Mouse (Mus musculus) embryonic stem cell, embryonic (primary cell): ENCODE results near the gene Ackr2.

Experiments
- CTCF ChIA-PET, 4 experiments: fragments of 300-600 bp in 2 of 4; fragments of 350-600 bp in 2 of 4; sonication (Branson Sonifier 250); formaldehyde crosslinking; loops; one replicate each; lab custom pipeline; 2022; ENCODE audit warnings: inconsistent platforms in 2 of 4; lab: Charles Lee
- POLR2A ChIA-PET, 4 experiments: fragments of 300-600 bp in 2 of 4; fragments of 350-600 bp in 2 of 4; sonication (Branson Sonifier 250); formaldehyde crosslinking; loops; one replicate each; lab custom pipeline; 2022; ENCODE audit warnings: antibody characterized with exemption in 4 of 4, inconsistent platforms in 1 of 4; lab: Charles Lee

The Ackr2 gene

DNA sequence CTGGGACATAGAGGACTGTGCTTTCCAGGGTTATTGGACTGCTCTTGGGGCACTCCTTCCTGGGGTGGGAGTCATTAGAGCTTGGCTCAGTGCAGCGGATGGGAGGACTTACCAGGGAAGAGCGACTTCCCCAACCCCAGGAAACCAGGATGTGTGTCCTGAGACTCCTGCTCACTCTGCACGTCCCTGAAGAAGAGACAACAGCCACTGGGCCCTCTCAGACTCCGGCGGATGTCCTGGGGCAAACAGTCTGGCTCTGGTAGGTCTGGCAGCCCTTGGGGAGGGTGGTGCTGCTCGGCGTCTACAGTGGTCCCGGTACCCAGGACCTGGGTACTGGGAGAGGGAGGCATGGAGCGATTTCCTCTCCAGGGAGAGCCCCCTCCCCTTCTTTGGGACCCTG is at the start of gene Ackr2:
Ackr2 (plus strand) TSS at position 111 of the 400 bp plus-strand sequence.
- ChIA-PET POLR2A (no interaction called here), CTCF (interaction anchor here in 3 of 4 experiments (0.6 to 0.7 kb wide), 3 partner anchors 18 to 747 kb away, joined by 3 to 6 read pairs (median 3); no protein-coding TSS in a partner anchor)

DNA sequence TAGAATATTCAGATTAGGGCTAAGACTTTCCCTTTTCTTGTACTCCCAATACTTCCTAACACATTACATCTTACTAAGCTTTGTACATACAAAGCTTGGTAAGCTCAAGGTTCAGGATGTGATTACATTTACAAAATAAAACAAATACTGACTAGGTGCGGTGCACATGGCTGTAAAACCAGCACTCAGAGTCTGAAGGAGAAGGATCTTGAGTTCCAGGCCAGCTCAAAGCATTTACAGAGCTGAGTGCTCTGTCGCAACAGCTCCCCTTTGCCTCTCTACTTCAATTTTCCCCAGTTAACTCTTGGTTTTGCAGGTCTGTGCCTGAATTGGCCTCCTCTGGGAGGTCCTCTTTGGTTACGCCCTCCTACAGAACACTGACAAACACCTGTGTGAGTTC is 43.9 kb upstream of the Ackr2 start:
- ChIA-PET POLR2A (interaction anchor here in 3 of 4 experiments (0.6 to 2.9 kb wide), 8 partner anchors 8 to 1282 kb away, joined by 3 to 9 read pairs (median 4); partner anchors contain the start of genes Nktr (in 1 of the 3) and Ss18l2 (in 1 of the 3)), CTCF (interaction anchor here in 2 of 4 experiments (0.7 to 1.4 kb wide), 4 partner anchors 8 to 27 kb away, joined by 3 to 11 read pairs (median 4); no protein-coding TSS in a partner anchor)

DNA sequence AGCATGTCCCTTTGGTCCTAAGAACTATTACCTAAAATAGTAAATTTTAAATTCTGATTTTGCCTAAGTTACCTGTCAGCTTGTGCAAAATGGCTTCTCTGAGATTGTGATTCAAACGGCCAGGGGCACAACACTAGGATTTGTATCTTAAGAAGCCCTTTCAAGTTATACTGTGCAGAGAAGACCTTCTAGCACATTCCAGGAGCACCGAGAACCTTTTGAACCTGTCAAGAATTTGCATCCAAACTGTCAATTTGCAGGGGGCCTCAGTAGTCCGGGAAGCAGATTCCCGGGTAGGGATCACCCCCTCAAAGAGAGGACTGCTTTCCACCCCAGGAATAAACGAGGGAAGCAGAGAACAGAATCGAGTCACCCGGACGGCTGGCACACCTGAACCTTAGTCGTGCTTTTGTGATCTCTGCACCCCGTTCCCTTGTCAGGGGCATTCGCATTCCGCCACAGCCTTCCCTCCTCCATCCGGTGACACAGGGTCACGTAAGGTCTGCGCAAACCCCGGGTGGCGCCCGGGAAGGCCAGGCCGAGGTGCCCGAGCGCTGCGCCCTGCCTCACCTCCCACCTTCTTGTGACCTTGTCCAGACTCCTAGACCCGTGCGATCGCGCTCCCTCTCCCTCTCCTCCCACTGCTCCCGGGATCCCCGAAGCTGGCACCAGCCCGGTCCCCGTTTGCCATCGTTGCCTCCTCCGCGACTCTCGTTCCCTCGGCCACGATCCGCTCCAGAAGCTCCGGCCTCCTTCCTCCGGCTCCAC is 41.3 kb upstream of the Ackr2 start:
- POLR2A ChIA-PET = interaction anchor here in 3 of 4 experiments (0.6 to 2.9 kb wide), 24 partner anchors 8 to 920 kb away, joined by 3 to 33 read pairs (median 5); partner anchors contain the start of genes Ss18l2 (in 3 of the 3), Ano10 (in 1 of the 3), Lyzl4 (in 1 of the 3) and Nktr (in 1 of the 3)
- CTCF ChIA-PET = interaction anchor here in 1 of 4 experiments (1.1 to 1.6 kb wide), 2 partner anchors 11 to 127 kb away, joined by 3 to 14 read pairs; no protein-coding TSS in a partner anchor

DNA sequence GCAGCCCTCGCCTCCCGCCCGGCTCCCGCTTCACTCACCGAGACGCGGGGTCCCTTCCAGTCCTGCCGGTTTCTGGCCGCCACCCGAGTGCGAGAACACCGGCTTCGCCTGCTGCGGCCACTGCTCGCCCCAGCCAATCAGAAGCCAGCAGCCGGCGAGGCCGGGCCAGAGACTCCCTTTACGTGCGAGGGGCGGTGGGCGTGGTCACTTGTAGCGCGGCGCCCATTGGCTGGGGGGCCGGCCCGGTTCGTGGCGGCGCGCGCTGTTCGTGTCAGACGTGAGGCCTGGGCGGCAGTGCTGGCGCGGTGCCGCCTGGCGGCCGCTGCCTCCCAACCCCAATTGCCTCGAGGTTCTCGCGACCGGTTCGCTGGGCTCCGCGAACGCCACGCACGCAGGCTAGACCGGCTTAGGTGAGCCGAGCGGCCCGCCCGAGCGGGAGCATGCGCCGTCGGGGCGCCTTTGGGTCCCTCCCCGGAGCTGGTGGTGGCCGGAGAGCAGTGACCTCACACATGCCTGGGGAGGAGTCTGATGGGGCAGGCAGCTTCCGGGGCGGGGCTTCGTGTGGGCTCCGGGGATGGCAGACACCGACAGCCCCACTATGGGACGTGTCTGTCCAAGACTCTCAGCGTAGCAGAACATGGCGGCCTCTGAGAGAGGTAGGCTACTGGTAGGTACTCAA is 40.5 kb upstream of the Ackr2 start:
- ChIA-PET POLR2A (interaction anchor here (0.5 to 1.9 kb wide), 51 partner anchors 8 to 1095 kb away, joined by 3 to 33 read pairs (median 4); partner anchors contain the start of genes Ss18l2 (in 3 of the 4), Nktr (in 2 of the 4), Vipr1 (in 2 of the 4) and Ano10 (in 1 of the 4)), CTCF (interaction anchor here in 3 of 4 experiments (0.5 to 1.6 kb wide), 7 partner anchors 11 to 381 kb away, joined by 3 to 14 read pairs (median 3); no protein-coding TSS in a partner anchor)

DNA sequence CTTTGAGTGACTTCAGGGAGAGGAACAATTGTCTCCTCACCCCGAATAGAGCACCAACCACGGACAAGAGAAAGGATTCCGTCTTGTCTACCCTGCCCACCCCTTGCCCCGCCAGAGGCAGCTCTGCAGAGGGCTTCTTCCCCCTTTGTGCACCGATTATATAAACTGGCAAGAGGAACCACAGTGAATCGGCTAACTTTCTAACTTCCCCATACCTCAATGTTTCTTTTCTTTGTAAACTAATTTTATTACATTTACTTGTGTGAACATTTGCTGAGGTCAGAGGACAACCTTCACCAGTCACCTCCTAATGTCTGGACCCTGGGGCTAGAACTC is 40.0 kb upstream of the Ackr2 start, which contains the start of gene Higd1a:
Higd1a (minus strand) TSS at position 210 of the 336 bp plus-strand sequence.
- POLR2A ChIA-PET = interaction anchor here (0.6 to 1.9 kb wide), 46 partner anchors 9 to 1094 kb away, joined by 3 to 33 read pairs (median 4); partner anchors contain the start of genes Ss18l2 (in 3 of the 4), Nktr (in 2 of the 4), Vipr1 (in 2 of the 4) and Ano10 (in 1 of the 4)
- CTCF ChIA-PET = interaction anchor here in 2 of 4 experiments (0.9 to 1.6 kb wide), 4 partner anchors 12 to 381 kb away, joined by 3 to 14 read pairs (median 4); no protein-coding TSS in a partner anchor

DNA sequence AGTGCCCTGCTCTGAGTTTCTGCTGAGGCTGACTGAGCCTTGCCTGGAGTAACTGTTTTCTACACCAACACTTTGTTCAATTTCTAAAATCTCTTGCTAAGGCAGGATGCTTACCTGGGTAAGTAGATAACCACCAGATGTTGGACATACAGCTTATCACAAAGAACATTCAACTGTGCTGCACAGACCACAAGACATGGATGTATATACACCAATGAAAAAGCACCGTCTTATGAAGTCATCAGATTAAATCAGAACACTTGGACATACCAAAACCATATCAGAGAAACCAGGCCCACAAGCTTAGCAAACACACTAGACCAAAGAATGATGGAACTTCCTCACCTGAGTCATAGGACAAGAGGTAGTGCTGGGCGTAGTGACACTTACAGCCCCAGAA is 38.8 kb upstream of the Ackr2 start:
- POLR2A ChIA-PET = interaction anchor here in 1 of 4 experiments (1.4 to 1.5 kb wide), 2 partner anchors 11 to 25 kb away, joined by 3 to 4 read pairs; no protein-coding TSS in a partner anchor
- CTCF ChIA-PET = no interaction called here

DNA sequence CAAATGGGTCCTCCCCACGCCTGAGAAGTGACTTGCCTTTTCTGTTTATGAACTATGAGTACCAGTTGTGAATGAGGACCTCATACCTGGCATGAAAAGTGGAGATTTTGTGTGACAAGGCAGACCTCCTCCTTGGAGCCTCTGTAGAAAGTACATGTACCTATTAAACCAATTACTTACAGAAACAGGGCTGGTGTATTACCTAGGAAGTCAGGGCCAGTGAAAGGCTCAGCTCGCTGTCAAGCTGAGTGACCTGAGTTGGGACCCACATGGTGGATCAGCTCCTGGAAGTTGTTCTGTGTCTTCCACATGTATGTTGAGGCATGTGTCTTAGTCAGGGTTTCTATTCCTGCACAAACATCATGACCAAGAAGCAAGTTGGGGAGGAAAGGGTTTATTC is 37.2 kb upstream of the Ackr2 start:
- ChIA-PET POLR2A (no interaction called here), CTCF (no interaction called here)

DNA sequence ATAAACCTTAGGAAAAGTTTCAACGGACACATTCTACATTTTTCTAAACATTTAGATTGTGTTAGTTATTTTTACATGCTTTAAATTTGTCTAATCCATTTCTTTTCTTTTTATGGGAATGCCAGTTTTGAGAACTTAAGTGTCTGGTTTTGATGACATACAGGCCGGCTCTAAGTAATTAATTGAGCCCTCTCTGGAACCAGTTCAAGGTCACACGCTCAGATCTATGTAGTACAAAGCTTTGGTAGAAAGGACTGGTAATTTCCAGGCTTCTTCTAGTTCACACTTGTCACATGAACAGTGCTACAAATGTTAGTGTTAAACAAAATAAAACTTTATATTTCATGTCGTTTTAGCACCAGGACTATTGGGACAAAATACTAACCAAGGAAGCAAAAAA is 33.3 kb upstream of the Ackr2 start:
- CTCF ChIA-PET = interaction anchor here in 1 of 4 experiments (0.6 kb wide), 1 partner anchor 1639 kb away, joined by 3 read pairs; no protein-coding TSS in a partner anchor
- POLR2A ChIA-PET = no interaction called here

DNA sequence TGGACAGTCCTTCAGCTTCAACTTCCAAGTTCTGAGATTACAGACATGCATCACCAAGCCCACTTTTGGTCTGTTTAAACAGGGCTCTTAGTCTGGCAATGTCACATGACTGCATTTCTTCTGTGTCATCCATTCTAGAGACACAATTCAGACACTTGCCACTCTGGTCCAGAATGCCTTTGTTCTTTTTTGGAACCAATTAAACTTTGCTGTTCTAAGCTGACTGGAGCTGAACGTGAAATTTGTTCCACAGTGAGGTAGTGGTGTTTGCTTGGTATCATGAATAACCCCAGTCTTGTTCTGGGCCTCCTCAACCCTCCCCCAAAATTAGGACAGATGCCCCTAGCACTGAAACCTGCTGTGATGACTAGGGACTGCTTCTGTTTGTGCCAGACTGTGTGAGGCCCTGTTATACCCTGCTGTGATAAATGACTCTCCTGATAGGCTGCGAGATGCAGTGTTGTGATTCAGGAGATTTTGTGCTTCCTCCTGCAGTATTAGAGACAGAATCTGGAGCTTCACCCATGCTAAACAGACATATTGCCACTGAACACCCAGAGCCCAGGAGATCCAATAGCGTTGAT is 32.6 kb upstream of the Ackr2 start:
- ChIA-PET POLR2A (no interaction called here), CTCF (interaction anchor here in 1 of 4 experiments (0.6 kb wide), 1 partner anchor 1640 kb away, joined by 3 read pairs; no protein-coding TSS in a partner anchor)

DNA sequence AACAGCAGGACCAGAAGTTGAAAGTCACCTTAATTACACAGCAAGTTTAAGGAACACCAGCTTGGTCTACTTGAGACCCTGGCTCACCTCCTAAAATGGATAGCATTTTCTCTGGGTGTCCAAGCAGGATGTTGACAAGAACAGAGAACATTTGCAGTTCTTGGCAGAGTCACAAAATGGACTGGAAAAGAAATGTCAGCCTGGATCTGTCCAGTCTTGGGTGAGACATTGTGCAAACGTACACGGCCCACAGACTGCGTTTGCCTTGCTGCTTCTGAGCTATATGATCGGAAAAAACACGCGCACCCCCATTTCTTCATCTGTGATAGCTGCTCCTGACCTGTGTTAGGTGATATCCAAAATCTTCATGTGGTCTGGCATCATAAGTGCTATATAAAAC is 30.5 kb upstream of the Ackr2 start:
- ChIA-PET CTCF (interaction anchor here in 1 of 4 experiments (2.7 kb wide), 1 partner anchor 13 kb away, joined by 10 read pairs; no protein-coding TSS in a partner anchor), POLR2A (interaction anchor here in 1 of 4 experiments (1.5 kb wide), 1 partner anchor 10 kb away, joined by 5 read pairs; the partner anchor contains the start of gene Higd1a)

DNA sequence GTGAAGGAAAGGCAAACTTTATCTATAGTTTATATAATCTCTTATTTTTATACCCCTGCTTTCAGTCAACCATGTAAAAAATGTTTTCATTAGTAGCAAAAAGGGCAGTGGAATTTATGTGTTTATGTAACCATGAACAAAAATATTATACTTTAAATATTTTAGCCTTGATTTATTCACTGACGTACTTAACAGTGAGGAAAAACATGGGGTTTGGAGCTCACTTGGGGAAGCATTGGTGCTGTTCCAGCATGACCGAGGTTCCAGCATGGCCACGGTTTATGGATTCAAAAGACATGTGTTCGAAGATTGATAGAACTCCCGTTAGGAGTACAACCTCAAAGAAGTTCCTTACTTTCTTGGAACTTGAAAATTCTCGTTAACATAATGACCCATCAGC is 29.9 kb upstream of the Ackr2 start:
- POLR2A ChIA-PET = interaction anchor here in 2 of 4 experiments (0.6 to 1.5 kb wide), 3 partner anchors 10 to 392 kb away, joined by 4 to 7 read pairs (median 5); partner anchors contain the start of gene Higd1a (in 1 of the 2)
- CTCF ChIA-PET = interaction anchor here in 1 of 4 experiments (2.7 kb wide), 1 partner anchor 13 kb away, joined by 10 read pairs; no protein-coding TSS in a partner anchor

DNA sequence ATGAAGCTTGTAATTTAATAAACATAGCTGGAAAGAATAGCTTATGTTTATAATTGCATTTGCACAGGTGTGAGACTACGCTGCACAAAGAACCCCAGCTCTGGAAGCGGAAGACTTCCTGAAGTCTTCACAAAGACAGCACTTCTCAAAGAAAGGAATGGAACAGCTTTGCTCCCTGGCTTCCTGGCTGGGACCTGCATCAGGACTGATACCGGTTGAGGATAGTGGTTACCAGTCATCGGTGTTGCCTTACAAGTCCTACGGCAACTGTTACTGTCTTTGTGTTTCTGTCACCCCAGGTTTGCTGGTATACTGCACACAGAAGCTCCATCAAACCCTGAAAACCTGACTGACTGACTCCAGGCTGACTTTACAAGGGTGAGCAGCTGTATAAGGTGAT is 28.7 kb upstream of the Ackr2 start:
- POLR2A ChIA-PET = interaction anchor here in 3 of 4 experiments (0.6 to 1.2 kb wide), 3 partner anchors 11 to 12 kb away, joined by 3 to 4 read pairs (median 3); partner anchors contain the start of gene Higd1a (in 3 of the 3)
- CTCF ChIA-PET = interaction anchor here in 3 of 4 experiments (0.6 to 2.7 kb wide), 4 partner anchors 8 to 818 kb away, joined by 3 to 10 read pairs (median 4); no protein-coding TSS in a partner anchor

DNA sequence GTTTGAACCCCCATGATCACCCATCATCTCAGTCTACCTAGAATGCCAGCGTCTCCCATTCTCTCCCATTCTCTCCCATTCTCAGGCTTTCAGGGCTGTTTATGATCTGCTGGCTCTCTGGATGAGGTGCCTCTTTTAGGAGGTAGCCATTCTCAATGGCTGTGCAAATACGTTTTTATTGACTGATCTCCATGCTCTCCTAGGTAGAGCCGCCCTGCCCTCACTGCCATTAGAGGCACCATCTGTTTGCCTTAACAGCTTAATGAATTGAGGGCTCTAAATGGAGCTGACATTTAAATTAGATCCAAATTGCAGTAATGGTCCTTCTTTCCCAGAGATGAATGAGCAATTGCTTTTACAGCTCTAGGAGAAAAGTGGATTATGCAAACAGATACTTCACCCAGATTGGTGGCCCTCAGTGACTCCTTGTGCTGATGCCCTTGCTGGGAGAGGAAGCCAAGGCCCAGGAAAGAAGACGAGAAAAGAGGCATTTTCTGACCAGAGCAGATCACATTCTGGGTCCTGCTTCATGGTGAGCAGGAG is 28.1 kb upstream of the Ackr2 start:
- POLR2A ChIA-PET = interaction anchor here (0.6 to 1.2 kb wide), 4 partner anchors 12 kb away, joined by 3 to 4 read pairs (median 3); partner anchors contain the start of gene Higd1a (in 4 of the 4)
- CTCF ChIA-PET = interaction anchor here in 1 of 4 experiments (1.1 kb wide), 1 partner anchor 817 kb away, joined by 3 read pairs; no protein-coding TSS in a partner anchor

DNA sequence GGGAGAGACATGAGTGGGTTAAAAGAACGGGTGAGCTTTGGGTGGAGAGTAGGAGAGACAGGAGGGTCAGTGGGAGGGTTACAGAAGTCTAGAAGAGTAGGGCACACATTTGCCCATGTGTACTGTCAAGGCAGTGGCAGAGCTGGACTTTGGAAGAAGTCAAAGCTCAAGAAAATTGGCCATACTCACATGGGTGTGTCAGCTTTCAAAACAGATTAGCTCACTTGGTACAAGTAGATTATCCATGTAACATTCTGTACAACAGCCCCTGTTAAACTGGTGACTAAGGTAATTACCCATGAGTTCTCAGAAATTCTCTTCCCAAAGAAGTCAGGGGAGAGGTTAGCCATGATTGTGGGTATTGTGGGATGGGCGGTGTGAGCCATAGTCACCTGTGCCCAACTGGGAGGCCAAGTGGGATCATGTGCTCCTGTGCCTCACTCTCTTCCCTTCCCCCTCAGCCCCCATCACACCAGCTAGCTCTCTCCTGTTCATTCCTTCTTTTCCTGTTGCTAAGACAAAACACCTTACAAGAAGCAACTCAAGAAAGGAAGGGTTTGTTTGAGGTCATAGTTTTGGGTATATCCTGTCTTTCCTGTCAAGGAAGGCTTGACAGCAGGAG is 26.0 kb upstream of the Ackr2 start:
- CTCF ChIA-PET = no interaction called here
- POLR2A ChIA-PET = no interaction called here

DNA sequence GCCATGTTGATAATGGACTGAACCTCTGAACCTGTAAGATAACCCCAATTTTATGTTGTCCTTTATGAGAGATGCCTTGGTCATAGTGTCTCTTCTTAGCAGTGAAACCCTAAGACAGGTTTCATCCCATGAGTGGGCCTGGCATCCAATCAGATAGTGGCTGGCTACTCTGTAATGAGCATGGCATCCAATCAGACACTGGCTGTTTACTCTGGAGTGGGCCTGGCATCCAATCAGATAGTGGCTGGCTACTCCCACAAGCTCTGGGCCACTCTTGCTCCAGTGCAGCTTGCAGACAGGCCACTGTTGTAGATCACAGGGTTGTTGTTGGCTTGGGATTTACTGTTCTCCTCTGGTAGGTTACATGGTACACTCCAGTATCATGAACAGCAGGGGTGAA is 24.6 kb upstream of the Ackr2 start:
- CTCF ChIA-PET = no interaction called here
- POLR2A ChIA-PET = interaction anchor here in 1 of 4 experiments (2.4 kb wide), 1 partner anchor 16 kb away, joined by 9 read pairs; the partner anchor contains the start of gene Higd1a

DNA sequence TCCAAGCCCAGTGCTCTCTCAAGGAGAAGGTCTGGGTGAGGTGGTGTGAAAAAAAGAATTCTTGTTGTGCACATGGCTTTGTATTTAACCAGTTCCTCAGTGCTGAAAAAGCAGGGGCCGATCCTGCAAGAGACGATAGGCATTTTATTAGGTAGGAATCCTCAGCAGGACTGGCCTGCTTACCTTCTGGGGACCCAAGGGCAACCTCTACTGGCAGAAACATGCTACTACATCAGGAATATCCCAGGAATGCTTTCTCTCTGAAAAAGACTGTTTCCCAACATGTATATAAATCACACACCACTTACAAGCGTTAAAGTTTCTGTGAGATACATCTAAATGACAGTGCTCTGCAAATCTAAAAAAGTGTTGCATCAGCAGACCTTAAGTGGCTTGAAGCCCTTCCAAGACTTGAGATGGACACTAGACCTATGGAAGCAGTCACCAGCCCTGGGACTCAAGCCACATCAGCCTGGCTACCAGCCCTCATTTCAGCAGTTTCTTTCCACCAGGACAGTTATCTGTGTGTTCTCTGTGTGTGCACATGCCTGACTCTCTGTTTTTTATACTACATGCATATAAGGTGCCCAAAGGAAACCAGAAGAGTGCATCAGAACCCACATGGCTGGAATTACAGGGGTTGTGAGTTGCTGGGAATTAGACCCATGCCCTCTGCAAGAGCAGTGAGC is 21.0 kb upstream of the Ackr2 start:
- POLR2A ChIA-PET = no interaction called here
- CTCF ChIA-PET = interaction anchor here in 3 of 4 experiments (0.6 to 0.8 kb wide), 5 partner anchors 8 to 459 kb away, joined by 3 to 13 read pairs (median 3); no protein-coding TSS in a partner anchor
